Mouse (Mus musculus): Measurements from ENCODE around the gene Epha1. TPM values are rescaled to one million over a fixed set of nuclear protein-coding genes. Genes with fewer than 3 reads are reported as not detected.
A peak's percentile ranks its signal among the peaks of the same experiment; 100 is the strongest.

Gene Epha1
- polyA plus RNA-seq, 1 experiment: 2.1 TPM

- no peak overlapping the region for H3K4me3 ChIP-seq (ENCODE audit: insufficient read depth, low read length)
- TF ChIP-seq CTCF (IDR thresholded peaks at IDR 0.05; ENCODE audit: borderline replicate concordance, insufficient read depth, low read length) (no peak), POLR2A (IDR thresholded peaks at IDR 0.05; ENCODE audit: low read depth, low read length) (no peak)
- no peak overlapping the region for H3K27ac ChIP-seq (ENCODE audit: insufficient read depth, low read length)
- peaks cover 2% of the 10 kb centered on the region; the same call in 1 of the 2 replicates for H3K4me1 ChIP-seq (ENCODE audit: control insufficient read depth, insufficient read depth, low read length)
Observed at GRCm38 (mm10) chr6:42364066-42364465, 9.0 kb downstream of the Epha1 start.

GRCm38 (mm10) chr6:42362974-42363373 lies 10.1 kb downstream of the Epha1 start:
- Histone ChIP-seq H3K27ac (ENCODE audit: insufficient read depth, low read length) (no peak overlapping the region; the same call in 1 of the 2 replicates), H3K4me1 (ENCODE audit: control insufficient read depth, insufficient read depth, low read length) (peaks cover 7% of the 10 kb centered on the region; the same call in 1 of the 2 replicates), H3K4me3 (ENCODE audit: insufficient read depth, low read length) (no peak overlapping the region)
- no peak for TF ChIP-seq POLR2A (IDR thresholded peaks at IDR 0.05; ENCODE audit: low read depth, low read length)
- TF ChIP-seq CTCF (IDR thresholded peaks at IDR 0.05; ENCODE audit: borderline replicate concordance, insufficient read depth, low read length): no peak

DNA sequence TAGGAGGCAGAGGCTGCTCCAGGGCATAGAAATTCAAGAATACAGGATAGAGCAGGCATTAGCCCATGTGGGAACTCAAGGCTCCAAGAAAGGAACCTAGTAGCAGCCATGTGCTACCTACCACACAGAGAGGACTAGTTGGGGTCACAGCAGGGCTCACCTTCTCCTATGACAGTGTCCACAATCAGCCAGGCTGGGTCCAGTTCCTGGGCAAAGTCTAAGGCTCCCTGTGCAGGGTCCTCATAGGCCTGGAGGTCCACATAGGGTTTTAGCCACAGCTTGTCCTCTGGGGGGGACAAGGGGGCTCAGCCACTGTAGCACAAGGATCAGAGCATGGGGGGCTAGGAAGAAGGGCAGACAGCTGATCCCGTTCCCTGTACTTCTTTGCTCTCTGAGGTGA lies 10.6 kb downstream of the Epha1 start:
- H3K4me1 ChIP-seq (ENCODE audit: control insufficient read depth, insufficient read depth, low read length): peaks cover 9% of the 10 kb centered on the region; the same call in 1 of the 2 replicates
- peak; percentile 39; the same call in 1 of the 2 replicates for TF ChIP-seq POLR2A (IDR thresholded peaks at IDR 0.05; ENCODE audit: low read depth, low read length)
- no peak for TF ChIP-seq CTCF (IDR thresholded peaks at IDR 0.05; ENCODE audit: borderline replicate concordance, insufficient read depth, low read length)
- no peak overlapping the region for H3K4me3 ChIP-seq (ENCODE audit: insufficient read depth, low read length)
- H3K27ac ChIP-seq (ENCODE audit: insufficient read depth, low read length): peak overlapping the region; percentile 18; the same call in 1 of the 2 replicates

- H3K27ac ChIP-seq (ENCODE audit: insufficient read depth, low read length): 0 out of 2 replicates have a peak overlapping the region, but pooled peaks have one; percentile 18
- H3K4me1 ChIP-seq (ENCODE audit: control insufficient read depth, insufficient read depth, low read length): peaks cover 9% of the 10 kb centered on the region; the same call in 1 of the 2 replicates
- H3K4me3 ChIP-seq (ENCODE audit: insufficient read depth, low read length): no peak overlapping the region
- TF ChIP-seq CTCF (IDR thresholded peaks at IDR 0.05; ENCODE audit: borderline replicate concordance, insufficient read depth, low read length) (no peak), POLR2A (IDR thresholded peaks at IDR 0.05; ENCODE audit: low read depth, low read length) (peak; percentile 44)
Observed at GRCm38 (mm10) chr6:42362074-42362473, 11.0 kb downstream of the Epha1 start.

DNA sequence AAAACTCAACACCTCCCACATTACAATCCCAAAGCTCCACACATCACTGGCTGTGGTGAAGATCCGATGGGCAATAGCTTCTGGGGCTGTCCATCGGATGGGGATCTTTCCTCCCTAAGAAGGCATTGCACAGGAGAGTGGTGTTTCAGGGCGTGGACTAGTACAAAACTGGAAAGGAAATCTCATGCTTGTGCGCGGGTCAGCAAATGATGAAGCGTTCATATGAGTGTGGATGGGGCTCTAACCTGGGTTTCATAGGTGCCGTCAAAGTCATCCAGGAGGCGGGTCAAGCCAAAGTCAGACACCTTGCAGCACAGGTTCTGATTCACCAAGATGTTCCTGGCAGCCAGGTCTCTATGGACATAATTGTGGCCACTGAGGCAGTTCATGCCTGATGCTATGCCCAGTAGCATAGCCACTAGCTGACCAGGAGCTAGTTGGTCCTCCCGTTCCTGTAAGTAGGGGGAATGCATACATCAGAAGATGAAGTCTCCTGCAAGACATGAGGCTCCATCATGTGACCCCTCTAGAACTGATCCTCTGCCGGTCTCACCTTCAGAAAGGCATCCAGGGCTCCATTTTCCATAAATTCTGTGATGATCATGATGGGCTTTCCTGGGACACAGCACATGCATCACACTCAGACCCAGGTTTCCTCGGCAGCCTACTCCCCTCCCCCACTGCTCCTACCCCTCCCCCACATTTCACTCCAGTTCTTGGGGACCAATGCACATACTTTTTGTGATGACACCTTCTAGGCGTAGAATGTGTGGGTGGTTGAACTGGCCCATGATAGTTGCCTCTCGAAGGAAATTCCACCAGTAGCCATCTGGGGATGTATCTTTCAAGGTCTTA lies 11.8 kb downstream of the Epha1 start:
- 0 out of 2 replicates have a peak overlapping the region, but pooled peaks have one; percentile 18 for H3K27ac ChIP-seq (ENCODE audit: insufficient read depth, low read length)
- TF ChIP-seq CTCF (IDR thresholded peaks at IDR 0.05; ENCODE audit: borderline replicate concordance, insufficient read depth, low read length): no peak
- TF ChIP-seq POLR2A (IDR thresholded peaks at IDR 0.05; ENCODE audit: low read depth, low read length): peak; percentile 37; the same call in 1 of the 2 replicates
- no peak overlapping the region for H3K4me3 ChIP-seq (ENCODE audit: insufficient read depth, low read length)
- H3K4me1 ChIP-seq (ENCODE audit: control insufficient read depth, insufficient read depth, low read length): peaks cover 9% of the 10 kb centered on the region; the same call in 1 of the 2 replicates

DNA sequence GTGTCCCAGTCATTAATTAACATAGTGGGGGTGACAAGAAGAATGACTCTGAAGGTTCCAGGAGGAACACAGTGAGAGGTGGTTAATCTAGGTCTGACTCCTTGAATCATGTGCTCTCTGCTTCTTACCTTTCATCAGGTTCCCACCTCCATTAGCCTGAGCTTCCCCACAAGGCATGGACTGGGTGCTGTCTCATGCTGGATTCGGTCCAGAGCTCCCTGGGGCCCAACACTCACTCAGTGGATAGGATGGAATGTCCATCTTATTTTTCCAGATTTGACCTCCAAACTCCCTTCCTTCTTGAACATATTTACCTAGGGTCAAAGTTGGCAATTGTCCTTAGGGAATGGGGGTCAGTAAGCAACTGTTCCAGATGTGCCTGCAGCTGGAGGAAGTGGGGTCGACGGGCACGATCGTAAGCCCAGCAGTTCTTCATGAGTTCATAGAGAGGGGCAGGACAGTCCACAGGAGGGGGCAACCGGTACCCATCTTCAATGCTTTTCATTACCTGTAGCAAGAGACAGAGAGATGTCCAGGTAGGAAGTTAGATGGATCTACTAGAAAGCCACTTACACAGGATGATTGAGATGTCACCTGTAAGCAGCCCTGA lies 12.7 kb downstream of the Epha1 start:
- Histone ChIP-seq H3K4me3 (ENCODE audit: insufficient read depth, low read length) (no peak overlapping the region), H3K4me1 (ENCODE audit: control insufficient read depth, insufficient read depth, low read length) (peaks cover 15% of the 10 kb centered on the region; the same call in 1 of the 2 replicates), H3K27ac (ENCODE audit: insufficient read depth, low read length) (peak overlapping the region; percentile 76)
- TF ChIP-seq POLR2A (IDR thresholded peaks at IDR 0.05; ENCODE audit: low read depth, low read length): no peak; the same call in 1 of the 2 replicates
- TF ChIP-seq CTCF (IDR thresholded peaks at IDR 0.05; ENCODE audit: borderline replicate concordance, insufficient read depth, low read length): no peak

- H3K27ac ChIP-seq (ENCODE audit: insufficient read depth, low read length): peak overlapping the region; percentile 76
- TF ChIP-seq CTCF (IDR thresholded peaks at IDR 0.05; ENCODE audit: borderline replicate concordance, insufficient read depth, low read length): no peak
- no peak for TF ChIP-seq POLR2A (IDR thresholded peaks at IDR 0.05; ENCODE audit: low read depth, low read length)
- H3K4me3 ChIP-seq (ENCODE audit: insufficient read depth, low read length): no peak overlapping the region
- H3K4me1 ChIP-seq (ENCODE audit: control insufficient read depth, insufficient read depth, low read length): peaks cover 22% of the 10 kb centered on the region
Observed at GRCm38 (mm10) chr6:42359364-42360147, 13.5 kb downstream of the Epha1 start.

DNA sequence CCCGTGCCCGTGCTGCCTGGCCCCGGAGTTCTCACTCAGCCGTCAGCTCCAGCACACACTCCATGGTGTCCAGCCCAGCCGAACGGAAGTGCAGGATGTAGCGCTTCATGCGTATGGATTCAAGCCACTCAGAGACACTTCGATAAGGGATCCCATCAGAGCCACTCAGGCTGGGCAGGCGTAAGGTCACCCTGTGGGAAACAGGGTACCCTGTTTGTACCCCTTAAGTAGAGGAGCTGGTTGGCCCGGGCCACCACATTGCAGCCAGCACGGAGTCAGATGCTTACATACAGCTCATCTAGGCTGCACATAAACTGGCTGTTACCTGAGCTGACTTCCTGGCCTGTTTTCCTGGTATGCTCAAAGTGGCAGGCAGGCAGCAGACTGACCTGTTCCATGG lies 14.2 kb downstream of the Epha1 start:
- H3K27ac ChIP-seq (ENCODE audit: insufficient read depth, low read length): peak overlapping the region; percentile 12
- H3K4me1 ChIP-seq (ENCODE audit: control insufficient read depth, insufficient read depth, low read length): peaks cover 24% of the 10 kb centered on the region
- H3K4me3 ChIP-seq (ENCODE audit: insufficient read depth, low read length): no peak overlapping the region
- no peak for TF ChIP-seq POLR2A (IDR thresholded peaks at IDR 0.05; ENCODE audit: low read depth, low read length)
- TF ChIP-seq CTCF (IDR thresholded peaks at IDR 0.05; ENCODE audit: borderline replicate concordance, insufficient read depth, low read length): no peak

DNA sequence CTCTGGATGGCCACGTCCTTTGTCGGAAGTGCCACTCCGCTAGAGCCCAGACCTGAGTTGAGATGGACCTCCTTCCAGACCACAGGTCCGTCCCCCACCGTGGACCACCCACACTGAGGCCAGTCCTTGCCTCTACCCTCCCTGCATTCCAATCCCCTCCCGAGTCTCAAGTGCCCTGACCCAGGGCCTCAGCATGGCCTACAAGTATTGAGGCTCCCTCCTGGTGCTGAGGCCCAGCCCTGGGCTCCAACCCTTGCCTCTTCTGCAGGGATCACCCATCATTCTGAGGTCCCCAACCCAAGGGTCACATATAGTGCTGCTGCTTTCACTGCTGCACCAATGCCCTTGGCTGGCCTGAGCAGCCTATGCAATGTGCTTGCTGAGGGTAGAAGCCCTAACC lies 15.2 kb downstream of the Epha1 start:
- no peak overlapping the region for H3K27ac ChIP-seq (ENCODE audit: insufficient read depth, low read length)
- peaks cover 26% of the 10 kb centered on the region for H3K4me1 ChIP-seq (ENCODE audit: control insufficient read depth, insufficient read depth, low read length)
- 0 out of 2 replicates have a peak, but pooled peaks have one; percentile 23 for TF ChIP-seq POLR2A (IDR thresholded peaks at IDR 0.05; ENCODE audit: low read depth, low read length)
- TF ChIP-seq CTCF (IDR thresholded peaks at IDR 0.05; ENCODE audit: borderline replicate concordance, insufficient read depth, low read length): no peak
- no peak overlapping the region for H3K4me3 ChIP-seq (ENCODE audit: insufficient read depth, low read length)
